Mouse (Mus musculus): ENCODE measurements around the gene Higd1a.

Higd1a gene

DNA sequence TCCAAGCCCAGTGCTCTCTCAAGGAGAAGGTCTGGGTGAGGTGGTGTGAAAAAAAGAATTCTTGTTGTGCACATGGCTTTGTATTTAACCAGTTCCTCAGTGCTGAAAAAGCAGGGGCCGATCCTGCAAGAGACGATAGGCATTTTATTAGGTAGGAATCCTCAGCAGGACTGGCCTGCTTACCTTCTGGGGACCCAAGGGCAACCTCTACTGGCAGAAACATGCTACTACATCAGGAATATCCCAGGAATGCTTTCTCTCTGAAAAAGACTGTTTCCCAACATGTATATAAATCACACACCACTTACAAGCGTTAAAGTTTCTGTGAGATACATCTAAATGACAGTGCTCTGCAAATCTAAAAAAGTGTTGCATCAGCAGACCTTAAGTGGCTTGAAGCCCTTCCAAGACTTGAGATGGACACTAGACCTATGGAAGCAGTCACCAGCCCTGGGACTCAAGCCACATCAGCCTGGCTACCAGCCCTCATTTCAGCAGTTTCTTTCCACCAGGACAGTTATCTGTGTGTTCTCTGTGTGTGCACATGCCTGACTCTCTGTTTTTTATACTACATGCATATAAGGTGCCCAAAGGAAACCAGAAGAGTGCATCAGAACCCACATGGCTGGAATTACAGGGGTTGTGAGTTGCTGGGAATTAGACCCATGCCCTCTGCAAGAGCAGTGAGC, 19.0 kb upstream of the Higd1a start:
- DNase-seq, result peak; percentile 19 to 38

GRCm38 (mm10) chr9:121873578-121873977, 15.4 kb upstream of the Higd1a start:
- no peak for DNase-seq

GRCm38 (mm10) chr9:121872062-121872683, 14.0 kb upstream of the Higd1a start:
- no peak for DNase-seq

DNA sequence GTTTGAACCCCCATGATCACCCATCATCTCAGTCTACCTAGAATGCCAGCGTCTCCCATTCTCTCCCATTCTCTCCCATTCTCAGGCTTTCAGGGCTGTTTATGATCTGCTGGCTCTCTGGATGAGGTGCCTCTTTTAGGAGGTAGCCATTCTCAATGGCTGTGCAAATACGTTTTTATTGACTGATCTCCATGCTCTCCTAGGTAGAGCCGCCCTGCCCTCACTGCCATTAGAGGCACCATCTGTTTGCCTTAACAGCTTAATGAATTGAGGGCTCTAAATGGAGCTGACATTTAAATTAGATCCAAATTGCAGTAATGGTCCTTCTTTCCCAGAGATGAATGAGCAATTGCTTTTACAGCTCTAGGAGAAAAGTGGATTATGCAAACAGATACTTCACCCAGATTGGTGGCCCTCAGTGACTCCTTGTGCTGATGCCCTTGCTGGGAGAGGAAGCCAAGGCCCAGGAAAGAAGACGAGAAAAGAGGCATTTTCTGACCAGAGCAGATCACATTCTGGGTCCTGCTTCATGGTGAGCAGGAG, 11.9 kb upstream of the Higd1a start:
- DNase-seq, result no peak

DNA sequence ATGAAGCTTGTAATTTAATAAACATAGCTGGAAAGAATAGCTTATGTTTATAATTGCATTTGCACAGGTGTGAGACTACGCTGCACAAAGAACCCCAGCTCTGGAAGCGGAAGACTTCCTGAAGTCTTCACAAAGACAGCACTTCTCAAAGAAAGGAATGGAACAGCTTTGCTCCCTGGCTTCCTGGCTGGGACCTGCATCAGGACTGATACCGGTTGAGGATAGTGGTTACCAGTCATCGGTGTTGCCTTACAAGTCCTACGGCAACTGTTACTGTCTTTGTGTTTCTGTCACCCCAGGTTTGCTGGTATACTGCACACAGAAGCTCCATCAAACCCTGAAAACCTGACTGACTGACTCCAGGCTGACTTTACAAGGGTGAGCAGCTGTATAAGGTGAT, 11.3 kb upstream of the Higd1a start:
- DNase-seq, result no peak

DNA sequence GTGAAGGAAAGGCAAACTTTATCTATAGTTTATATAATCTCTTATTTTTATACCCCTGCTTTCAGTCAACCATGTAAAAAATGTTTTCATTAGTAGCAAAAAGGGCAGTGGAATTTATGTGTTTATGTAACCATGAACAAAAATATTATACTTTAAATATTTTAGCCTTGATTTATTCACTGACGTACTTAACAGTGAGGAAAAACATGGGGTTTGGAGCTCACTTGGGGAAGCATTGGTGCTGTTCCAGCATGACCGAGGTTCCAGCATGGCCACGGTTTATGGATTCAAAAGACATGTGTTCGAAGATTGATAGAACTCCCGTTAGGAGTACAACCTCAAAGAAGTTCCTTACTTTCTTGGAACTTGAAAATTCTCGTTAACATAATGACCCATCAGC, 10.1 kb upstream of the Higd1a start:
- DNase-seq, result no peak

DNA sequence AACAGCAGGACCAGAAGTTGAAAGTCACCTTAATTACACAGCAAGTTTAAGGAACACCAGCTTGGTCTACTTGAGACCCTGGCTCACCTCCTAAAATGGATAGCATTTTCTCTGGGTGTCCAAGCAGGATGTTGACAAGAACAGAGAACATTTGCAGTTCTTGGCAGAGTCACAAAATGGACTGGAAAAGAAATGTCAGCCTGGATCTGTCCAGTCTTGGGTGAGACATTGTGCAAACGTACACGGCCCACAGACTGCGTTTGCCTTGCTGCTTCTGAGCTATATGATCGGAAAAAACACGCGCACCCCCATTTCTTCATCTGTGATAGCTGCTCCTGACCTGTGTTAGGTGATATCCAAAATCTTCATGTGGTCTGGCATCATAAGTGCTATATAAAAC, 9.5 kb upstream of the Higd1a start:
- no peak for DNase-seq

GRCm38 (mm10) chr9:121865425-121866008, 7.4 kb upstream of the Higd1a start:
- DNase-seq, result no peak

- DNase-seq, result no peak
Observed at GRCm38 (mm10) chr9:121864837-121865236, 6.7 kb upstream of the Higd1a start.

DNA sequence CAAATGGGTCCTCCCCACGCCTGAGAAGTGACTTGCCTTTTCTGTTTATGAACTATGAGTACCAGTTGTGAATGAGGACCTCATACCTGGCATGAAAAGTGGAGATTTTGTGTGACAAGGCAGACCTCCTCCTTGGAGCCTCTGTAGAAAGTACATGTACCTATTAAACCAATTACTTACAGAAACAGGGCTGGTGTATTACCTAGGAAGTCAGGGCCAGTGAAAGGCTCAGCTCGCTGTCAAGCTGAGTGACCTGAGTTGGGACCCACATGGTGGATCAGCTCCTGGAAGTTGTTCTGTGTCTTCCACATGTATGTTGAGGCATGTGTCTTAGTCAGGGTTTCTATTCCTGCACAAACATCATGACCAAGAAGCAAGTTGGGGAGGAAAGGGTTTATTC, 2.8 kb upstream of the Higd1a start:
- DNase-seq, result no peak

- no peak for DNase-seq
Observed at GRCm38 (mm10) chr9:121859345-121859744, 1.2 kb upstream of the Higd1a start.

GRCm38 (mm10) chr9:121857474-121858152, 549 bp downstream of the Higd1a start:
- peak; percentile 98 to 99 for DNase-seq

DNA sequence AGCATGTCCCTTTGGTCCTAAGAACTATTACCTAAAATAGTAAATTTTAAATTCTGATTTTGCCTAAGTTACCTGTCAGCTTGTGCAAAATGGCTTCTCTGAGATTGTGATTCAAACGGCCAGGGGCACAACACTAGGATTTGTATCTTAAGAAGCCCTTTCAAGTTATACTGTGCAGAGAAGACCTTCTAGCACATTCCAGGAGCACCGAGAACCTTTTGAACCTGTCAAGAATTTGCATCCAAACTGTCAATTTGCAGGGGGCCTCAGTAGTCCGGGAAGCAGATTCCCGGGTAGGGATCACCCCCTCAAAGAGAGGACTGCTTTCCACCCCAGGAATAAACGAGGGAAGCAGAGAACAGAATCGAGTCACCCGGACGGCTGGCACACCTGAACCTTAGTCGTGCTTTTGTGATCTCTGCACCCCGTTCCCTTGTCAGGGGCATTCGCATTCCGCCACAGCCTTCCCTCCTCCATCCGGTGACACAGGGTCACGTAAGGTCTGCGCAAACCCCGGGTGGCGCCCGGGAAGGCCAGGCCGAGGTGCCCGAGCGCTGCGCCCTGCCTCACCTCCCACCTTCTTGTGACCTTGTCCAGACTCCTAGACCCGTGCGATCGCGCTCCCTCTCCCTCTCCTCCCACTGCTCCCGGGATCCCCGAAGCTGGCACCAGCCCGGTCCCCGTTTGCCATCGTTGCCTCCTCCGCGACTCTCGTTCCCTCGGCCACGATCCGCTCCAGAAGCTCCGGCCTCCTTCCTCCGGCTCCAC, 1.3 kb downstream of the Higd1a start:
- DNase-seq, result peak; percentile 43 to 46

- DNase-seq, result no peak
Observed at GRCm38 (mm10) chr9:121854246-121854645, 3.9 kb downstream of the Higd1a start.

- no peak for DNase-seq
Observed at GRCm38 (mm10) chr9:121847842-121848241, 10.3 kb downstream of the Higd1a start.

- DNase-seq, result no peak
Observed at GRCm38 (mm10) chr9:121847138-121847537, 11.0 kb downstream of the Higd1a start.

GRCm38 (mm10) chr9:121846526-121847118, 11.5 kb downstream of the Higd1a start:
- DNase-seq, result peak; percentile 33 to 42

DNA sequence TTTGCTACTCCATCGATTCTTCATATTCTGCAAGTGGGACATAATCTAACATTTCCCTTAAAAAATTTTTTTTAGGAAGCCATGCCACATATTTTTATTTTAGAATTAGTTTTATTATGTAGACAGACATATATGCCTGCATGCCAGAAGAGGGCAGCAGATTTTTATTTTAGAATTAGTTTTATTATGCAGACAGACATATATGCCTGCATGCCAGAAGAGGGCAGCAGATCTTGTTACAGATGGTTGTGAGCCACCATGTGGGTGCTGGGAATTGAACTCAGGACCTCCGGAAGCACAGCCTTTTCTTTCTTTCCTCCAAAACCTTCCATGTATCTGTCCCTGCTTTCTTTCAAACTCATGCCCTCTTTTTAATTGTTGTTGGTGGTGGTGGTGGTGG, 15.2 kb downstream of the Higd1a start:
- peak in 1 of 2 experiments; percentile 14 for DNase-seq

DNA sequence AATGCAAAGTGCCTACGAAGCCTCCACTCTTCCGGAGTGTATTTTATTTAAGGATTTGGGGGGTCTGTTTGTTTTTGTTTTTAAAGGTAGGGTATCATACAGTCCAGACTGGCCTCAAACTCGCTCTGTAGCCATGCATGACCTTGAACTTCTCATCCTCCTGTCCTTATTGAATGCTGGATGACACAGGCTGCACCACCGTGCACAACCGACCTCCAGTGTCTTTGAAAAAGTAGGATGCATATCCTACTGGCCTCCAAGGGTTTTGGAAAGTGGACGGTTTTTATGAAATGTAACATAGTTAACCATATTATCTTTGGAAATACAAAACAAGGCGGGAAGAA, 18.6 kb downstream of the Higd1a start:
- DNase-seq, result no peak

DNA sequence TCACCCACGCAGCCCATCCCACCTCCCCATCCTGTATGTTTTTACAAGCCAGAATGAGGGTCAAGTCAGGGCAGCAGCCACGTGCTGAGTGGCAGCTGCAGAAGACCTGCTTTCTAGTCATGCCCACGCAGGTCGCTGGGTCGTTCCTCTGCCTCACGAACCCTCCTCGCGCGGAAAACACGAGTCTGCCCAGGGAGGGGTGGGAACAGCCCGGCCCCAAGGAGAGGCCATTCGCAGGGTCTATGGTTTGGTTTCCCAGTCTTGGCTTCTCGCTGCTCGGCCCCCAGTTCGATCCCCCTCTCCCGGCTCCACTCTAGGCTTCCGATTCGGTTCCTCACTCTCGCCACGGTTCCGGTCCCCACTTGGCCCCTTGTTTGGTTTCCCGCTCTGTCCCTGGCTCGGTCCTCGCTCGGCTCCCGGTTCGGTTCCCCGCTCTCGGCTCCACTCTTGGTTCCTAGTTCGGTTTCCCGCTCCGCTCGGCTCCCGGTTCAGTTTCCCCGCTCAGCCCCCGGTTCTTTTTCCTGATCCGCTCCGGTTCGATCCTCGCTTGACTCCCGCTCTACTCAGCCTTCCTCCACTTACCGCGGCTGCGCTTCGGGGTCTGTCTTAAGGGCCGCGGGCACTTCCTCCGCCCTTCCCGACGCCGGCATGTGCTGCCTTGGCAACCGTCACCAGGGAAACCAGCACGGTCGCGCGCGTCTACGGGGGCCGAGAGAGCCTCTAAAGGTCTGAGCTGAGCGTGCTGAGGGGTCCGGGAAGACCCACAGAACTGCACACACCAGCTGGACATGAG, 19.1 kb downstream of the Higd1a start, which contains the start of gene Ccdc13:
Gene Ccdc13, minus strand, starts transcription at position 633 of the 793 bp plus-strand sequence.
- peak; percentile 69 to 73 for DNase-seq

DNA sequence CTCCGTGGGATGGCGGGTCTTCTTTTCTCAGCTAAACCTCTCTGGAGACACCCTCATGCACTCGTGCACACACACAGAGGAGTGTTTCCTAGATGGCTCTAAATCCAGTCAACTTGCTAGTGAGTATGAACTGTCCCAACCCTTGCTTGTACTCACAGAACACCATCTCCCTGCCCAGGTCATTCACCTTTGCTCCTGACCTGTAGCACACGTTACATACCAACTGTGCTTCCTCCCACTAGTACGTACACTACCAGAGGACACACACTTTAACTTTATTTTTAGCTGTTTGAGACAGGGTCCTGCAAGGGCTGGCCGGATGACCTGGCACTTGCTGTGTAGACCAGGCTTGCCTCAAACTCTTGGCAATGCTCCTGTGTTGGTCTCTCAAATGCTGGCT, 20.2 kb downstream of the Higd1a start:
- DNase-seq, result no peak

Data from B cell, adult 2 months (primary cell).